In the genomic region with DNA sequence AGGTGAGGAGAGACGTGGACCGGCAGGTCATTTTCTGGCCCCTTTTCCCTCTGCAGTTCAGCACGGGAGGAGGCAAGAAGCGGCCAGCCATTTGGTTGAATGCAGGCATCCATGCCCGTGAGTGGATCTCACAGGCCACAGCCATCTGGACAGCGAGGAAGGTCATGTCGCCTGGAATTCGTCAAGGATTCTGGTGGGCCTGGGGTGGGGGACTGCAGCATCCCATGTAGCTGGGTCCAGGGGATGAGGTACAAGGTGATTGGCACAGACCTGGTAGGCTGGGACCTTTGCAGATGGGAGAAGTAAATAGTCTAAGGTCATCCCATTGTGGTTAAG, we compare ENCODE assay signal across 14 mouse cellular contexts. TPM values are rescaled to one million over a fixed set of nuclear protein-coding genes. Genes with fewer than 3 reads are reported as not detected.
DNase-seq lines count a peak whose midpoint lies in the region; ATAC-seq lines count a peak whose summit lies in the region.
"Had no signal": no experiment of that assay in that cellular context is flagged by ENCODE, and none has a peak within 500 bp of the region (broad histone marks: within the 10 kb centered on the region; RNA-seq: fewer than 3 reads in every experiment).

No protein-coding gene starts in this region.

- H3K27me3 ChIP-seq in forebrain, embryonic 15.5 days: no peaks in the 10 kb centered on the region
- no peaks in the 10 kb centered on the region for H3K27me3 ChIP-seq in limb, embryonic 13.5 days
- H3K27me3 ChIP-seq in neural tube, embryonic 15.5 days (replicated peaks): no peaks in the 10 kb centered on the region
- H3K27me3 ChIP-seq: lung, embryonic 15.5 days had no signal

- no peaks in the 10 kb centered on the region for H3K9me3 ChIP-seq in forebrain, embryonic 15.5 days
- no peaks in the 10 kb centered on the region for H3K9me3 ChIP-seq in limb, embryonic 13.5 days
- no peaks in the 10 kb centered on the region for H3K9me3 ChIP-seq in neural tube, embryonic 15.5 days (replicated peaks)
- H3K9me3 ChIP-seq: lung, embryonic 15.5 days had no signal

- H3K9ac ChIP-seq in forebrain, embryonic 15.5 days (replicated peaks): no peak overlapping the region
- H3K9ac ChIP-seq in limb, embryonic 13.5 days: no peak overlapping the region
- no peak overlapping the region for H3K9ac ChIP-seq in neural tube, embryonic 15.5 days (replicated peaks)
- H3K9ac ChIP-seq: lung, embryonic 15.5 days had no signal

- H3K4me2 ChIP-seq in forebrain, embryonic 15.5 days (replicated peaks): peak overlapping the region; percentile 18; the same call in 1 of the 2 replicates
- no peak overlapping the region for H3K4me2 ChIP-seq in limb, embryonic 13.5 days (replicated peaks)
- H3K4me2 ChIP-seq in neural tube, embryonic 15.5 days: 0 out of 2 replicates have a peak overlapping the region, but pooled peaks have one; percentile 2
- H3K4me2 ChIP-seq: heart, embryonic 11.5 days; lung, embryonic 15.5 days had no signal

- no peak overlapping the region for H3K4me3 ChIP-seq in forebrain, embryonic 15.5 days
- no peak overlapping the region for H3K4me3 ChIP-seq in limb, embryonic 13.5 days
- H3K4me3 ChIP-seq in neural tube, embryonic 15.5 days (replicated peaks): no peak overlapping the region
- H3K4me3 ChIP-seq: lung, embryonic 15.5 days had no signal

- 15% methylated on average over 8 of the region's 8 CpGs for WGBS in forebrain, embryonic 15.5 days
- WGBS in limb, embryonic 13.5 days: 40% methylated on average over 8 of the region's 8 CpGs
- WGBS in neural tube, embryonic 15.5 days: 35% methylated on average over 8 of the region's 8 CpGs

- ATAC-seq in forebrain, embryonic 15.5 days (replicated peaks): no peak; the same call in none of the 2 replicates
- no peak for ATAC-seq in limb, embryonic 13.5 days (ENCODE audit: low FRiP score, low read depth)
- peak; percentile 41; the same call in 1 of the 2 replicates for ATAC-seq in neural tube, embryonic 15.5 days (ENCODE audit: low FRiP score)

- intact Hi-C loops in left cerebral cortex, postnatal 4 days (cut with DNase I): no loop called here

- peaks cover 15% of the 10 kb centered on the region for H3K4me1 ChIP-seq in forebrain, embryonic 15.5 days
- peaks cover 33% of the 10 kb centered on the region for H3K4me1 ChIP-seq in limb, embryonic 13.5 days
- peaks cover 14% of the 10 kb centered on the region for H3K4me1 ChIP-seq in neural tube, embryonic 15.5 days

- H3K27ac ChIP-seq in forebrain, embryonic 15.5 days (replicated peaks): peak overlapping the region; percentile 75
- H3K27ac ChIP-seq in limb, embryonic 13.5 days: peak overlapping the region; percentile 59
- peak overlapping the region; percentile 61 for H3K27ac ChIP-seq in neural tube, embryonic 15.5 days (replicated peaks)
- H3K27ac ChIP-seq: lung, embryonic 15.5 days had no signal

- peak; percentile 11 for DNase-seq in left cerebral cortex, postnatal 4 days
- DNase-seq in left cerebral cortex, adult 9 months (ENCODE audit: low spot score in 2 of 2): no peak
- no peak for DNase-seq in spleen, postnatal 10 days (ENCODE audit: low spot score in 2 of 2)
- no peak for DNase-seq in layer of hippocampus, adult 18-20 months (ENCODE audit: low spot score in 2 of 2)
- DNase-seq: cerebellum, adult 2 months; kidney, adult 8-10 months had no signal

- H3K36me3 ChIP-seq in forebrain, embryonic 15.5 days: no peaks in the 10 kb centered on the region
- no peaks in the 10 kb centered on the region for H3K36me3 ChIP-seq in limb, embryonic 13.5 days
- no peaks in the 10 kb centered on the region for H3K36me3 ChIP-seq in neural tube, embryonic 15.5 days
- H3K36me3 ChIP-seq: lung, embryonic 15.5 days had no signal

RNA-seq across cellular contexts. Expression of a gene that starts 12.6 kb away (rescaled TPM):
- under 1 TPM in 1 of 2 experiments, not detected in 1; 0.24 TPM for total RNA-seq in left cerebral cortex, postnatal 4 days (2021)
- polyA plus RNA-seq in forebrain, embryonic 15.5 days (2015; fragmentation: Nextera tagmentation; extraction: Ambion mirVana): 1.9 and 2.0 TPM in 2 replicates
- polyA plus RNA-seq in limb, embryonic 13.5 days (2015; fragmentation: Nextera tagmentation; extraction: Ambion mirVana): 2.3 and 2.7 TPM in 2 replicates
- polyA plus RNA-seq in neural tube, embryonic 15.5 days (2015; fragmentation: Nextera tagmentation; extraction: Ambion mirVana): 0.54 and 0.75 TPM in 2 replicates
- not detected for total RNA-seq in layer of hippocampus, adult 18-20 months (2021)

RNA-seq across cellular contexts. Expression of a gene that starts 30.0 kb away (rescaled TPM):
- total RNA-seq in left cerebral cortex, postnatal 4 days (2021): not detected
- 0.13 TPM in 1 of 2 replicates, not detected in the other for polyA plus RNA-seq in forebrain, embryonic 15.5 days (2015; fragmentation: Nextera tagmentation; extraction: Ambion mirVana)
- polyA plus RNA-seq in limb, embryonic 13.5 days (2015; fragmentation: Nextera tagmentation; extraction: Ambion mirVana): 0.33 and 0.79 TPM in 2 replicates
- polyA plus RNA-seq in neural tube, embryonic 15.5 days (2015; fragmentation: Nextera tagmentation; extraction: Ambion mirVana): 0.11 TPM in 1 of 2 replicates, not detected in the other
- total RNA-seq in layer of hippocampus, adult 18-20 months (2021): not detected
- total RNA-seq: adrenal gland, postnatal 4 days; left cerebral cortex, postnatal 10 days had no signal
- polyA plus RNA-seq: cerebellum, adult 2 months; frontal cortex, adult 2 months; lung, embryonic 15.5 days had no signal

RNA-seq across cellular contexts. Expression of a gene that starts 39.4 kb away (rescaled TPM):
- total RNA-seq in left cerebral cortex, postnatal 4 days (2021): 1 to 10 TPM; 4.2 to 4.7 TPM
- polyA plus RNA-seq in forebrain, embryonic 15.5 days (2015; fragmentation: Nextera tagmentation; extraction: Ambion mirVana): 4.7 and 5.3 TPM in 2 replicates
- polyA plus RNA-seq in limb, embryonic 13.5 days (2015; fragmentation: Nextera tagmentation; extraction: Ambion mirVana): 10.4 and 11.1 TPM in 2 replicates
- 11.3 and 20.3 TPM in 2 replicates for polyA plus RNA-seq in neural tube, embryonic 15.5 days (2015; fragmentation: Nextera tagmentation; extraction: Ambion mirVana)
- under 1 TPM; 0.56 to 0.87 TPM for total RNA-seq in layer of hippocampus, adult 18-20 months (2021)

RNA-seq across cellular contexts. Expression of a gene that starts 58.2 kb away (rescaled TPM):
- total RNA-seq in left cerebral cortex, postnatal 4 days (2021): not detected
- polyA plus RNA-seq in forebrain, embryonic 15.5 days (2015; fragmentation: Nextera tagmentation; extraction: Ambion mirVana): 0.48 and 0.61 TPM in 2 replicates
- 0.88 and 1.0 TPM in 2 replicates for polyA plus RNA-seq in limb, embryonic 13.5 days (2015; fragmentation: Nextera tagmentation; extraction: Ambion mirVana)
- 0.50 and 7.6 TPM in 2 replicates for polyA plus RNA-seq in neural tube, embryonic 15.5 days (2015; fragmentation: Nextera tagmentation; extraction: Ambion mirVana)
- total RNA-seq in layer of hippocampus, adult 18-20 months (2021): not detected
- total RNA-seq: left cerebral cortex, postnatal 10 days had no signal
- polyA plus RNA-seq: cerebellum, adult 2 months; frontal cortex, adult 2 months had no signal
